Mouse (Mus musculus) small intestine, adult 2 months (tissue): ENCODE measurements around the gene Aqp12.

ENCODE experiments used
- CTCF ChIP-seq: fragments of 200-500 bp; IDR thresholded peaks from 2 replicates; pipeline ENCODE4 v1.5.1; 2012; ENCODE audit warnings: low read depth, mild to moderate bottlenecking, control low read depth, inconsistent platforms, low read length, moderate library complexity, mixed read lengths; ENCODE audit not compliant: insufficient replicate concordance, insufficient read length; ENCODE audit errors: extremely low read depth
- POLR2A ChIP-seq: fragments of 200-500 bp; IDR thresholded peaks from 2 replicates; pipeline ENCODE4 v1.6.1; 2012; ENCODE audit warnings: low read depth, mild to moderate bottlenecking, control low read depth, inconsistent platforms, low read length, moderate library complexity

DNA sequence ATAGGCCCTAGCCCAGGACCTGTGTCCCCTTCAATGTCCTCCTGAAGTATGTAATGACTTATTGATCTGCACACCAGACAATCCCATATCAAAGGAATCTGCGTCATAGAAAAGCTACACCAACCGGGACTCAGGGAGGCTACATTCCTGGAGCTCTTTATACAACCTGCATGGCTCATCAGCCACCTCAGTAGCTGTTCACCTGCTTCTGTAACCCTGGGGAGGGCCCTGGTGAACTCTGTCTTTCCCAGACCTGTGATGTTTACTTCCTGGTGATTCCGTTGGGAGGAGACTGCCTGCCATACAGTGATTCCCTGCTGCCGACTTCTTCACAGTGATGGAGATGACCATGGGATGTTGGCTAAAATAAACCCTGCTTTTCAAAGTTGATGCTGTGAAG is 17.2 kb upstream of the Aqp12 start:
- TF ChIP-seq CTCF (no peak), POLR2A (no peak)
